Comparison of ENCODE assay signal across 9 mouse cellular contexts in the genomic region with DNA sequence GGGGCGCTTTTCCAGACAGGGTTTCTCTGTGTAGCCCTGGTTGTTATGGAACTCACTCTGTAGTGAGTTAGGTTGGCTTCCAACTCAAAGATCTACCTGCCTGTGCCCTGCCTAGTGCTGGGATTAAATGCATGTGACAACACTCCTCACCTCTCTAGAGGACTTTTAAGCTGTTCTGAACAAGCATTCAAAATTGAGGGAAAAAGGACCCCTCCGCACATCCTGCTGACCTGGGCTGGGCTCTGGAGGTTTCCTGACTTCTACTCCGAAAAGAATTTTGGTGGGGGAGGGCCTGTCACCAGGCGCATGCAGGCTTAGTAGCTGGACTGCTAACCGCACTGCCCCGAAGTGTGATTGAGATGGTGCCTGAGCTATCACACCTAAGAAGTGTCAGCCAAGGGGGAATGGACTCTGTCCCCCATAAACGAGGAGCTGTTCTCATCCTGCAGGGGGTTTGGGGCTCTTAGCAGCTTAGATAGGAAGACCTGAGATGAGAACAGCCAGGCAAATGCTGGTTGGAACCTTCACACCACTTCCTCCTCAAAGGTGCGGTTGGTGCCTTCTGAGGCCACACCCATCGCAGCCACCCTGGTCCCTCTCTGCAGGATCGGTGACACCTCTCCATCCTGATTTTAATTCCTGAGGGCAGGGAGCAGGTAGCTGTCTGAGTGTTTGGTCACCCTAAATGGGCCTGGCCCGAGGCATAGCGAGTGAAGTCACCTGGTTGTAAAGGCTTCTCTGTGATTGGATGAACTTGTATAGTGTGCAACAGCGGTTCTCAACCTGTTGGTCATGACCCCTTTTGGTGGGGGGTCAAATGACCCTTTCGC. TPM values are rescaled to one million over a fixed set of nuclear protein-coding genes. Genes with fewer than 3 reads are reported as not detected.
DNase-seq lines count a peak whose midpoint lies in the region; ATAC-seq and TF ChIP-seq lines count a peak whose summit lies in the region.
"Had no signal": no experiment of that assay in that cellular context is flagged by ENCODE, and none has a peak within 500 bp of the region (broad histone marks: within the 10 kb centered on the region; RNA-seq: fewer than 3 reads in every experiment).

No protein-coding gene starts in this region.

- no peak overlapping the region for H3K9ac ChIP-seq in liver, embryonic 15.5 days

- peaks cover 55% of the 10 kb centered on the region for H3K4me1 ChIP-seq in liver, embryonic 15.5 days (replicated peaks)

- no peaks in the 10 kb centered on the region for H3K27me3 ChIP-seq in liver, embryonic 15.5 days

- no peak overlapping the region for H3K4me3 ChIP-seq in gastrocnemius, adult 2 months
- H3K4me3 ChIP-seq in liver, embryonic 15.5 days (replicated peaks), result no peak overlapping the region

- no peaks in the 10 kb centered on the region for H3K36me3 ChIP-seq in liver, embryonic 15.5 days (replicated peaks)

- peak overlapping the region; percentile 12; the same call in 1 of the 2 replicates for H3K4me2 ChIP-seq in liver, embryonic 15.5 days

- WGBS in liver, embryonic 15.5 days (ENCODE audit: insufficient replicate concordance), result 31% methylated on average over 14 of the region's 14 CpGs

- H3K9me3 ChIP-seq in liver, embryonic 15.5 days (replicated peaks), result no peaks in the 10 kb centered on the region

- ATAC-seq in liver, embryonic 15.5 days (ENCODE audit: insufficient read depth), result peak; percentile 10; the same call in 1 of the 2 replicates

- no peak for DNase-seq in gastrocnemius, adult 2 months
- DNase-seq in gastrocnemius, adult 8-10 months (ENCODE audit: low spot score in 2 of 2), result no peak
- DNase-seq in lung, postnatal 36 days, result peak; percentile 56
- DNase-seq in lung, postnatal 25 days (ENCODE audit: low spot score), result no peak
- DNase-seq in thymus, postnatal 36 days, result peak; percentile 43 to 67
- no peak for DNase-seq in Muller cell, postnatal 12 days (ENCODE audit: inconsistent ontology term)
- DNase-seq in left cerebral cortex, adult 8-10 months (ENCODE audit: low spot score in 2 of 2), result no peak

- TF ChIP-seq CTCF in gastrocnemius, adult 2 months (IDR thresholded peaks at IDR 0.05), result no peak

- intact Hi-C loops in gastrocnemius, adult 2 months (cut with DNase I), result no loop called here

- peak overlapping the region; percentile 67 for H3K27ac ChIP-seq in gastrocnemius, adult 2 months
- peak overlapping the region; percentile 49 for H3K27ac ChIP-seq in liver, embryonic 15.5 days (replicated peaks)

RNA-seq across cellular contexts. Expression of gene Stk10, which starts 20.4 kb away (rescaled TPM):
- 1 to 10 TPM; 1.9 to 3.8 TPM for total RNA-seq in gastrocnemius, adult 2 months (2021)
- total RNA-seq in gastrocnemius, adult 8-10 months (2022), result 1 to 10 TPM; 1.2 to 2.4 (median 1.9) TPM
- polyA plus RNA-seq in liver, embryonic 15.5 days (2015; fragmentation: Nextera tagmentation; extraction: Ambion mirVana), result 4.3 TPM in 2 replicates
- total RNA-seq in left cerebral cortex, adult 8-10 months (2022), result 1 to 10 TPM; 7.4 to 9.9 (median 9.3) TPM

RNA-seq across cellular contexts. Expression of gene Efcab9, which starts 21.6 kb away (rescaled TPM):
- 1 to 10 TPM; 1.0 to 2.0 TPM for total RNA-seq in gastrocnemius, adult 2 months (2021)
- total RNA-seq in gastrocnemius, adult 8-10 months (2022), result 1 to 10 TPM in 3 of 4 experiments, under 1 TPM in 1; 0.74 to 1.7 (median 1.3) TPM
- polyA plus RNA-seq in liver, embryonic 15.5 days (2015; fragmentation: Nextera tagmentation; extraction: Ambion mirVana), result 0.20 and 0.41 TPM in 2 replicates
- 1 to 10 TPM; 1.2 to 1.8 (median 1.4) TPM for total RNA-seq in left cerebral cortex, adult 8-10 months (2022)
- total RNA-seq: adrenal gland, postnatal 14 days had no signal

Comparison
In these comparisons a context has a peak if more than half of its experiments do, and no peak if none do; other contexts are left out.
1. DNase-seq: peak in lung, postnatal 36 days (single experiment) and thymus, postnatal 36 days (2 of 2); none in gastrocnemius, adult 2 months (single experiment), gastrocnemius, adult 8-10 months (0 of 2), lung, postnatal 25 days (single experiment), Muller cell, postnatal 12 days (single experiment) and left cerebral cortex, adult 8-10 months (0 of 2).